Mouse (Mus musculus): Measurements from ENCODE around the gene Il20rb.

- TF ChIP-seq CTCF (IDR thresholded peaks at IDR 0.05) (no peak), POLR2A (IDR thresholded peaks at IDR 0.05; ENCODE audit: insufficient read depth, low read depth, low read length) (no peak), EP300 (IDR thresholded peaks at IDR 0.05; ENCODE audit: insufficient read depth, low read depth, low read length) (no peak)
These were observed 21.2 kb downstream of the Il20rb start for GRCm38 (mm10) chr9:100465380-100465779.

Measured in heart, adult 2 months (tissue).